Mouse (Mus musculus) layer of hippocampus, postnatal 14 days (tissue): ENCODE measurements around the gene Dhcr24. TPM values are rescaled to one million over a fixed set of nuclear protein-coding genes. Genes with fewer than 3 reads are reported as not detected.
A peak's percentile ranks its signal among the peaks of the same experiment; 100 is the strongest.

Source experiments
- DNase-seq, 2 experiments: peaks; one replicate each; pipeline ENCODE4 v3.0.0; 2021 to 2022; ENCODE audit warnings: low spot score in 2 of 2, mixed read lengths in 1 of 2
- total RNA-seq, 2 experiments: library from RNA; stranded (reverse); gene quantifications; 2 replicates each; pipeline ENCODE4 v1.2.3; 2021

Dhcr24 gene
- total RNA-seq, 2 experiments from 2014 or later = 93.8 to 106 TPM

- no peak for DNase-seq
Measured at GRCm38 (mm10) chr4:106599415-106599814, 38.6 kb downstream of the Dhcr24 start.

GRCm38 (mm10) chr4:106600770-106601169 is 39.9 kb downstream of the Dhcr24 start:
- DNase-seq = no peak

GRCm38 (mm10) chr4:106606639-106607554 is 46.1 kb downstream of the Dhcr24 start:
- DNase-seq = no peak

- no peak for DNase-seq
Measured at GRCm38 (mm10) chr4:106607905-106608304, 47.1 kb downstream of the Dhcr24 start.

- no peak for DNase-seq
Measured at GRCm38 (mm10) chr4:106613105-106613504, 52.3 kb downstream of the Dhcr24 start.

- DNase-seq = no peak
Measured at GRCm38 (mm10) chr4:106613560-106613959, 52.7 kb downstream of the Dhcr24 start.

- DNase-seq = peak; percentile 77 to 78
Measured at GRCm38 (mm10) chr4:106614180-106614797, 53.5 kb downstream of the Dhcr24 start.

- DNase-seq = no peak
Measured at GRCm38 (mm10) chr4:106614881-106615280, 54.0 kb downstream of the Dhcr24 start.

GRCm38 (mm10) chr4:106615637-106616036 is 54.8 kb downstream of the Dhcr24 start:
- DNase-seq = no peak

- no peak for DNase-seq
Measured at GRCm38 (mm10) chr4:106617056-106617455, 56.2 kb downstream of the Dhcr24 start, which contains the start of gene Lexm. Gene Lexm, minus strand, starts transcription at chr4:106617241.

GRCm38 (mm10) chr4:106618898-106619297 is 58.1 kb downstream of the Dhcr24 start:
- no peak for DNase-seq

GRCm38 (mm10) chr4:106621428-106621827 is 60.6 kb downstream of the Dhcr24 start:
- DNase-seq = no peak

- no peak for DNase-seq
Measured at GRCm38 (mm10) chr4:106622030-106622493, 61.2 kb downstream of the Dhcr24 start, which contains the start of gene Ttc22. Gene Ttc22, plus strand, starts transcription at chr4:106622432.

GRCm38 (mm10) chr4:106622712-106623111 is 61.9 kb downstream of the Dhcr24 start:
- no peak for DNase-seq

GRCm38 (mm10) chr4:106624271-106624670 is 63.4 kb downstream of the Dhcr24 start:
- DNase-seq = no peak

GRCm38 (mm10) chr4:106627809-106628208 is 67.0 kb downstream of the Dhcr24 start:
- no peak for DNase-seq

GRCm38 (mm10) chr4:106628650-106629360 is 68.0 kb downstream of the Dhcr24 start:
- no peak for DNase-seq

- no peak for DNase-seq
Measured at GRCm38 (mm10) chr4:106629374-106629773, 68.5 kb downstream of the Dhcr24 start.

GRCm38 (mm10) chr4:106630333-106631220 is 69.7 kb downstream of the Dhcr24 start:
- DNase-seq = peak; percentile 94 to 95

GRCm38 (mm10) chr4:106632313-106632712 is 71.5 kb downstream of the Dhcr24 start:
- DNase-seq = no peak
